Mouse (Mus musculus) cerebellum, postnatal 10 days (tissue): Measurements from ENCODE around the gene Capn10.
A peak's percentile ranks its signal among the peaks of the same experiment; 100 is the strongest.

Source experiments
- DNase-seq, 2 experiments: peaks; one replicate each; pipeline ENCODE4 v3.0.0; 2021; ENCODE audit warnings: mixed read lengths in 2 of 2

Capn10 gene

DNA sequence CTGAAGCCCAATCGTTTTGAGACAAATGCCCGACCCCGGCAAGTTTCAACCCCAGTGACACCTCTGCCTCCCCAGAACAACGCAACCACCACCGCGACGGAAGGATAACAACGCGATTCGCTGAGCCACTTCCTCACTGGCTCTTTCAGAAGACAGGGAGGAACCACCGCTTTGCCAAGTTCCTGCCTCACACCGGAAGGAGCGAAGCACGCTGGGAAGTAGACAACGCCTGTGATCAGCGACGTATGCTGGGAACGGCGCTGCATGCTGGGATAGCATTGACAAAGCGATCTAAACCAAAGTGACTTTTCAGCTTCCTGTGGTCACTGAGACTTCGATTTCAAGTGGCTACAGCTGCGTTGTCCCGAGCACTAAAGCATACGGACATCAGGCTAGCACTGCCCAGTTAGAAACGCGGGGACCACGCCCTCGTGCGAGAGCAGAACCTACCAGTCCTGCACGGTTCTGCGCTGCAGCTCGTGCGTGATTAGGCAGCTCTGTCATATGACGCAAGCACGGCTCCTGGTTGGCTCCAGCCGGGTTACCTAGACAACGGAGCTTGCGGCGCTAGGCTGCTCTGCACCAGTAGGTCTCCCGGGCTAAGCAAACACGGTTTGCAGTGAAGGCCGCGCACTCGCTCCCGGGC, at the start of gene Capn10:
TSS of gene Capn10 (plus strand) at position 195 of the 646 bp plus-strand sequence.
- peak; percentile 95 to 96 for DNase-seq

DNA sequence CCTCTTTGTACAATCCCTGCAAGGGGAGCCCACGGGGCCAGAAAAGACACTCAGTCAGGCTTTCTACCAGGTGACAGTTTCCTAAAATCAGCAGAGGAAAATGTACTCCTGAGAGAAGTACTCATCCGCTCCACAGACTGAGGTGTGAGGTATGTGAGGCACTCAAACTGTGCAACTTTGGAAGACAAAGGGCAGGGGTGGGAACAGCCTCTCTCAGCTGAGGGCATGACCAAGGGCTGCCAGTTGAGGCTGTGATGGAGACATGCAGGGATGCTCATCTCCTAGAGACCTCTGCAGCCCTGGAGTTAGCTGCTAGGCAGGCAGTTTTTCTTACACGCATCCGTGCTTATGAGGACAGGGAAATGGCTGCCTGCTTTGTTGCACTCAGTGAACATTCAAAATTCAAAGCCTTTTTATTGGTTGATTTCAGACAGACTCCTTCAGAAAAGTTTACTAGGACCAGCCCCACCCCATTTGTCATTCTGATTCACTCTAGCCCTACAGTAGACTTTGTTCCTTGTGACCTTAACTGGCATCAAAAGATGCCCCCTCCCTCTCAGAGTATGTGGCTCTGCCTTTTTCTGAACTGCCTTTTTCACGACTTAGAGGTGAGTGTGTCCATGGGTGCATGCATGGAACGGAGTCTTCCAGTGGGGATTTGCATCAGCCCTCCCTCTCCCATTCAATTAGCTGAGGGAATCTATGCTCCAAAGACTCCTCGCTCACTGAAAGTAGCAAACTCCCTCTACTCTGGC, 45.1 kb upstream of the Capn10 start:
- DNase-seq, result no peak

DNA sequence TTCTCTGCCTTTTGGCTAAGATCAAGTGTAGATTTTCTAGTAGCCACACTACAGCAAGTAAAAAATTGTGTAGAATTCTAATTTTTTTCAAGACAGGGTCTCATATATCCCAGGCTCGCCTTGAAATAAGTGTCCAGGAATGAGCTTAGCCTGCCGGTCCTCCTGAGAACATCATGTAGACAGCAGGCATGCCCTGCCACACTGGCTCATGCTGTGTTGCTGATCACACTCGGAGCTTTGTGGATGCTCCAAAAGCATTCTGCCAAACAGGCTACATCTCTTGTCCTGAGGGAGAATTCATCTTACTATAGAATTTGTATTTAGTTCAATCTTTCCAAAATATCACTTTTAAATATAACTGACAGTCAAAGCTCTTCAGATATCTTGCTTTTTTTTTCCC, 41.4 kb upstream of the Capn10 start:
- DNase-seq, result no peak

DNA sequence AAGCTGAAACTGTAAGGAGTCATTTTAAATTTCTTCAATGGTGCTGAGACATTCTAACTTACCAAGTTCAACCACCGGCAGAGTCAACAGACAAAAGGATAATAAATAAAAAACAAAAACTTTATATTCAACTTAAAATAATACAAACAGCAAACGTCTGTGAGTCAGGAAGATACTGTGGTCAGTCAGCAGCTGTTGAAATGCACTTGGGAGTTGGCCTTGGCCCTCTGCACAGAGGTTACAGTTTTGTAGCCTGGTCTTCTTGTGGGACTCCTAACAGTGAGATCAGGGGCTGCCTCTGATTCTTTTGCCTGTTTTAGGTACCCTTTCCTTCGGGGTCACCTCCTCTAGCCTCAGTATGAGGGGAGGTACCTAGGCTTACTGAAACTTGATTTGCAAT, 40.3 kb upstream of the Capn10 start:
- no peak for DNase-seq

DNA sequence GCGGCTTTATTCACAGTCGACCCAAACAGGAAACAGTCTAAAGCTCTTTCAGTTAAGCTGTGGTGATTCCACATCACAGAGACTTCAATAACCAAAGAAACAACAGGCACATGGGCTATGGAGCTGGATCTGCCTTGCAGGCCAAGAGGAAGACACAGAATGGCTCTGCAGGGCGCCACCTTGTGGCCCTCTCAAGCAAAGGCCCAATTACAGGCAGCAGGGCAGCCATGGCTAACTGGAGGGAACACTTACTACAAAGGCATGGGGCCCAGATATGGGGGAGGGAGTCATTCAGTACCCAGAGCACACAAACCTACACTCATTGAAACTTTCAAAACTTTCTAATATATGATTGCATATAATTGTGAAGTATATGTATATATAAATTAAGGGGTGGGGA, 39.1 kb upstream of the Capn10 start:
- peak; percentile 92 for DNase-seq

DNA sequence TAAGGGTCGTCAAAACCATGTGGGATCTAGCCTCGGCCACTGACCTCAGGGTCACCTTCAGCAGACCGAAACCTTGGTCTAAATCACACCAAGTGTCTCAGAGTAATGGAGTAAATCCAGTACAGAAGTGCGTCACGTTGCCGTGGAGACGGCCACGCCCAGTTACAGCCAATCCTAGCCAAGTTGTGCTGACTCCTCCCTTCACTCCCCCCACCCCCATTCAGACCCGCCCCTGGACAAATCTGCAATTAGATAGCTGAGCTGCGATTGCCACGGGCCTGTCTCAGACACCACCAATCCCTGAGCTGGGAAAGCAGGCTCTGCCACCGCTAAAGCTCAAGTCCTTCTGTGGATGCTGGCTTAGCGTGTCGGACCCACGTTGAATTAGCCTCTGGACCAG, 31.4 kb upstream of the Capn10 start, which contains the start of gene Ankmy1:
TSS of gene Ankmy1 (minus strand) at position 121 of the 400 bp plus-strand sequence.
- peak; percentile 58 to 64 for DNase-seq

DNA sequence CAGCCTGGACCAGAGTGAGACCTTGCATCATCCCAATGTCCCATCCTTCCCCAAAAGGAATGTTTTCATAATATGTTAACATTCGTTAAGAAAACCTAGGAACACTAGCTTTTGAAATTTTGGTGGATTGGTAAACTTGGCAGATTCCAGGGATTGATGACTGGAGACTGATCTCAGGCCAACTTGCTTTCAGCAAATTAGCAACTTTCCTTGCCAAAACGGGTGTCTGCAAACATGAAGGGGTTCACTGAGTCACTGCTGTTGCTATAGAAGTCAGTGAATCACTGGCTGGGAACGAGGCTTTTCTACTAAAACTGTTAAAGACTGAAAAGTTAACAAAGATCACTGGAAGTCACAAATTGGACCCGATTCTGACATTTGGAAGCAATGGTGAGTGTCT, 30.5 kb upstream of the Capn10 start:
- DNase-seq, result no peak

DNA sequence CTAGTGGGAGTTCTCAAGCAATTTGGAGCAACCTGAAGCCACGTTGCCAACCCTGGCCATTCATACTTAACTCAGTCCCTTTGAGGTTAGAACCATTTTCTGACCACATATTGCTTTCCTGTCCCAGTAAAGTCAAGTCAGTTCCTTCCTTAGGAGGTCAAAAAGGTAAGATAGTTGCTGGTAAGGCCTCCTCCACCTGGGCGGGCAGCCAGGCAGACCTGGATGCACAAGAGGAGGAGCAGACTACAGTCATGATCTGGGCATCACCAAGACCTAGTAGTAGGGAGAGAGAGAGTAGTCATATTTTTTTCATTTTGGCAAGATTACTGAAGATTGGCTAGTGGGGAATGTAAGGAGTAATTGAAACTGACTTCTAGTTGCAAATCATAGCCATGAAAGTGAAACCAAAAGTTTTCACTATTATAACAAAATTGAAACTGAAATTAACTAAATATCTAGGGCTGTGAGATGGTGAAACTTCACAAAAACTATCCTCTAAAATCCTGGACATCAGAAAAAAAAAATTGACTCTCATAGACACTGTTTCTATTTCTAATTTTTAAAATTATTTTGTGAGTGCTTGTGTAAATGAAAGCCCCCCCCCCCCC, 28.4 kb upstream of the Capn10 start:
- peak in 1 of 2 experiments; percentile 43 for DNase-seq

DNA sequence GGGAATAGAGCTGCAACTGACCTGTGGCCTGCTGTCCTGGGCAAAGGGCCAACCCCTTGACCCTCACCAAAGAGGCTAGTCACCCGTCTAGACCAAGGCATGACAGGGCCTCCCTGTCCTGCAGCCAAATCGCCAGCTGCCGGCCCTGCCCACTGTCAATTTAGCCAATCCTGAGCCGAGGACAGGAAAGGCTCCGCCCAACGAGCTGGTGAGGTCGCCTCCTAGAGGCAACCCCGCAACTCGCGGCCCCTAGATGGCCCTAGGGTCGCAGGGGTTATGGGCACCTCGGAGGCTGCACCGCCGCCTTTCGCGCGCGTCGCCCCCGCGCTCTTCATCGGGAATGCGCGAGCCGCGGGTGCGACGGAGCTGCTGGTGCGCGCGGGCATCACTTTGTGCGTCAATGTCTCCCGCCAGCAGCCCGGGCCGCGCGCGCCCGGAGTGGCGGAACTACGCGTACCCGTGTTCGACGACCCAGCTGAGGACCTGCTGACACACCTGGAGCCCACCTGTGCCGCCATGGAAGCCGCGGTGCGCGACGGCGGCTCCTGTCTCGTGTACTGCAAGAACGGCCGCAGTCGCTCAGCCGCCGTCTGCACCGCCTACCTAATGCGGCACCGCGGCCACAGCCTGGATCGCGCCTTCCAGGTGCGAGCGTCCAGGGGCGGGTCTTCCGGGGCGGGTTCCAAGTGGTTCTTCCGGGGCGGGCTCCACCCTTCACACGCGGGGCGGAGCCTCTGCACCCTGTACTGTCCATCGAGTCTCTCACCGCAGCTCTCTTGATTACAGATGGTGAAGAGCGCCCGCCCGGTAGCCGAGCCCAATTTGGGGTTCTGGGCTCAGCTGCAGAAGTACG, 27.2 kb upstream of the Capn10 start, which contains the start of gene Dusp28:
TSS of gene Dusp28 (plus strand) at position 203 of the 853 bp plus-strand sequence.
- peak; percentile 93 to 94 for DNase-seq

DNA sequence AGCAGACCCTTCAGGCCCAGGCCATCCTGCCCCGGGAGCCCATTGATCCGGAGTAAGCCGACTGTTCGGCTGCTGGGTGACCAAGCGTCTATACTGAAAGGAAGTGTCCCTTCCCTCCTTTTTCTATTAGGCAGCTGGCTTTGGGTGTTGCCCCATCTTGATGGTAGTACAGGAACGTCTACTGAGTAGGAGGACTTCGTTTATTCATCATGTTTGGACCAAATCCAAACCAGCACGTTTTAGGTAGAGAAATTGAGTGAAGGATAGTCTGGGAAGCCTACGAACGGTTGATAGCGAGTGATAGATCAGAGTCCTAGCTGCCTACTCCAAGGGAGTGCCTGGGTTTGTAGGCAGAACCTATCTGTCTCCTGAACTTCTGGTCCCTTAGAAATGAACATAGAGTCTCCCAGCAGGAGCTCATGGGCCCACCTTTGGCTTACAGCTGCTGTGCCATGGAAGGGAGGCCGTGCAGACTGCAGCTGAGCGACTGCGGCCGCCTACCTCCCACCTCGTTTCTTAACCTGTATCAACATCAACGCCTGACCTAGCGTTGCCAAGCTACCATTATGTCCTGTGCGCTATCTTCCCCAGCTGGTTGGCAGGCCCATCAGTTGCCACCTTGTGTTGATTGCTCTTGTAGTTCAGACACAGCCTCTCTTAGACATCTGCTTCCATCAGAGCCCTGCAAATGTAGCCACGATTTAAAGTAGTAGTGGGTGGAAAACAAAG, 26.4 kb upstream of the Capn10 start:
- DNase-seq, result no peak

DNA sequence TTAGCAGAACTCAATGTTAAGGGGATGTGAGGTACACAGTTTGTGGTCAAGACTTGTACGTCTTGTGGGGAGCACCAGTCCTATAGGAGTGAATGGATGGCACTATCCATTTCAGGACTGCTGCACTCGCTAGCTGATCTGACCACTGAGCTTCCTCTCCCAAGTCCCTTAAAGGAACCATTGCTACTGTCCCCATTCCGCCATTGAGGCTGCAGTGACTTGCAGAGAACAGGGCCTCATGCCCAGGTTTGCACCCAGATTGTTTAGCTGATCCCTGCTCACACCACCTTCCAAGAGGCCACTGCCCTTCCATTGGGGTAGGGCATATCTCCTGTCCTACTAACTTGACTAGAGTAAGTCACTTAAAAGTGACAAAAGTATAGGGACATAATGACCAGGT, 25.5 kb upstream of the Capn10 start:
- DNase-seq, result no peak

DNA sequence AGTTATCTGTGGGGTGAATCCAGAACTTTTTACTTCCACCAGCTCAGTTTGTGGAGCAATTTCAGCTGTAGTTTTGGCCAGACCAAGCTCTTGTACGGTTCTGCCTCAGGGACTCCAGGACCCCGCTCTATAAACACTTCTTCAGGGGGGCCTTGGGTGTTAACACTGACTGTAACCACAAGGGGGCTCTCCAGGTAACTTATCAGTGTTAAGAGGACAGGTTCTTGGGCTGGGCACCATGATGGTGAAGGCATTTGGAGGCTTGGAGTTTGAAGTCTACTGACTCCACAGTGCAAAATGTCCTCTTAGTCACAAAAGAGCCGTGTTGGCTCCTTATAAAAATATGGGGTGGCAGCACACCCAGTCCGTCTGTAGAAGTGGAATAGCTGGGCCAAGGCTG, 25.1 kb upstream of the Capn10 start:
- DNase-seq, result peak; percentile 47 to 66

DNA sequence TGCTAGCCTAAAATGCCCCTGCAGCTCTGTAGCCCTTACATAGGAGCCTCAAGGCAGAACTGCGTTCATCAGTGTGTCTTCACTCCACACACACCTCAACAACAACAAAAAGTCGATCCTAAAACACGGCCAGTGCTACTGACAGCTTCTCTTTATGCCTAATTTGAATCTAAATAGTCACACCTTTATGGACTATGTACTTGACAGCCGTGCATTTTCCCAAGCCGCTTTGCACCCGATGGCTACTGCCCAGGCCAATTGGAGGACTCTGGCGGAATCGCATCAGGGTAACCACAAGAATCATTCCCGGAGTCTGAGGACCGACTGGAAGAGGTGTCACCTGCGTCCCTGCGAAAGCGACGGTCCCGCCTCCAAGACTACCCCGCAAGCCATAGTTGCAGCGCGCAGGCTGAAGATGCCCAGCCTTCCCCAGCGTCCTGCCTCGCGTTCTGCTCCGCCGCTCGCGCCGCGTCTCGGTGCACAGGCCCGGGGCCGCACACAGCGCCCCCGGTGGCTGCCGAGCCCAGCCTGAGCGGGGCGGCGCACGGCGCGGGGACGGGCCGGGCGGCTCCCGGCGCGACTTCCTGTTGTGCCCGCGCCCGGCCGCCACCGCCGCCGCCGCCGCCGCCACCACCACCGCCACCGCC, 23.8 kb upstream of the Capn10 start, which contains the start of gene Rnpepl1:
TSS of gene Rnpepl1 (plus strand) at position 545 of the 647 bp plus-strand sequence.
- DNase-seq, result peak; percentile 87 to 89

DNA sequence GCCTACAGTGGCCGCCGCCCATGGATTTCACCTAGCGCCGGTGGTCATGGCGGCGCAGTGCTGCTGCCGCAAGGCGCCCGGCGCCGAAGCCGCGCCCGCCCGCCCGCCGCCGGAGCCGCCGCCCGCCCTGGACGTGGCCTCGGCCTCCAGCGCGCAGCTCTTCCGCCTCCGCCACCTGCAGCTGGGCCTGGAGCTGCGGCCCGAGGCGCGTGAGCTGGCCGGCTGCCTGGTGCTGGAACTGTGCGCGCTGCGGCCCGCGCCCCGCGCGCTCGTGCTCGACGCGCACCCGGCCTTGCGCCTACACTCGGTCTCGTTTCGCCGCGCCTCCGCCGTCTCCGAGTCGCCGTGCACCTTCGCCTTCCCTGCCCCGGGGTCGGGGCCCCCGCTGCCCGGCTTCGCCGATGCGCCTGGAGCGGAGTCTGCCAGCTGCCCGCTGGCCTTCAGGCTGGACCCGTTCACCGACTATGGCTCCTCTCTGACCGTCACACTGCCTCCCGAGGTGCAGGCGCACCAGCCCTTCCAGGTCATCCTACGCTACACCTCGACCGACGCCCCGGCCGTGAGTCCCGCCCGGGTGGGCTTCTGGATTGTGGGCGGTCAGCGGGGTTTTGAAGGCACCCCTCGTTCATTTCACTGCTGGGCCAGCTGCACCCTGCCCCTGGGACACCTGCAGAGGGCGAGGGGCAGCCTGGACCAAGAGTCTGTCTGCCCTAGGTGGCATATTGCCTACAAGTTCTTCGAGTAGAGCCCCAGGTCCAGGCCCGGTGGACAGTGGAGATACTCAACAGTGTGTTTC, 23.1 kb upstream of the Capn10 start:
- peak; percentile 90 to 91 for DNase-seq

DNA sequence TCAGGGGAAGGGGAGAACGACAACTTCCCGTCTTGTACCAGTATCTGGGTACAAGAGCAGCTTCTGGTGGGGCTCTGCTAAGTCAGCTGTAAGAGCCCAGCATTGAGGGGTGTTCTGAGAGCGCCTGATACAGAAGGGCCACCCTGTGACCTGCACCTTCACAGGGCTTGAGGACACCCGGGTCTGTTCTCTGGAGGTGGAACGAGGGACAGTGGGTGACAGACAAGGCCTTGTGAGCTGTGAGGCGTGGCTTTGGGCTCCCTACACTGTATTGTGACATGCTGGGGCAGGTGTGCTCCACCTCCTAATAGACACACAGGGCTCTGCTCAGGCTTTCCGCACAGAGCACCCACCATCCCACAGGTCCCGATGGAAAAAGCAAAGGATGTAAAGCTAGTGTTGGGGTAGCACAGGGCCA, 22.4 kb upstream of the Capn10 start:
- no peak for DNase-seq

DNA sequence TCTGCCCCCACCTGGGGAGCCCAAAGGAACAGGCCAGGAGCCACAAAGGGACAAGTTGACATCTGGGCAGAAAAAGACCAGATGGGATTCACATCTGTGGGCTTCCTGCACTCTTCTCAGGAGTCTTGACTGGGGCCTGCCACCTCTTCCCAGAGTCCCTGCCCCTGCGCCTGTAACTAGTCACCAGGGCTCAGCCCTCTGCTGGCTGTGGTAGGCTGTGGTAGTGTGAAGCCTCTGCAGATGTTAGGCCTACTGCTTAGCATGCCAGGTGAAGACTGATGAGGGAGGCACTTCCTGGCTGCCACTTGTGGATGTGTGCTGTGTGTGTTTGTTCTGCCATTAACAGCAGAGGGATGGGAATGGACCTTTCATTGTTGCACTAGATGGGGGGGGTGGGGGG, 21.9 kb upstream of the Capn10 start:
- no peak for DNase-seq

DNA sequence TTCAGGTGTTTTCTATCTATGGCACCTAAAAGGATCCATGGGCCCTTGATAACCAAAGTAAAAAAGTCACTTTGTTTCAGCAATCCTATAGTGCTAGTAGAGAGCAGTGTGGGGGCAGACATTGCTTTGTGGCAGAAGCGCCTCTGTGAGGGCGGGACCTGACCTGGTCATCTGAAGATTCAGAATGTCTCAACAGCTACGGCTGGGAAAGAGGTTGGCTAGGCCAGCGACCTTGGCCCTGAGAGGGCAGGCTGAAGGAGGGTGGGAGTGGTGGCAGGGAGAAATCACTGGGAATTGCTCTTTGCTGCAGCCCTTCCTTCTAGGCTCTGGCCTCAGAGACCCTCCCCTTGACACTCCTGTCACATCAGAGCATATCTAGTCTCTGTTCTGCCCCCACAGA, 19.9 kb upstream of the Capn10 start:
- no peak for DNase-seq

DNA sequence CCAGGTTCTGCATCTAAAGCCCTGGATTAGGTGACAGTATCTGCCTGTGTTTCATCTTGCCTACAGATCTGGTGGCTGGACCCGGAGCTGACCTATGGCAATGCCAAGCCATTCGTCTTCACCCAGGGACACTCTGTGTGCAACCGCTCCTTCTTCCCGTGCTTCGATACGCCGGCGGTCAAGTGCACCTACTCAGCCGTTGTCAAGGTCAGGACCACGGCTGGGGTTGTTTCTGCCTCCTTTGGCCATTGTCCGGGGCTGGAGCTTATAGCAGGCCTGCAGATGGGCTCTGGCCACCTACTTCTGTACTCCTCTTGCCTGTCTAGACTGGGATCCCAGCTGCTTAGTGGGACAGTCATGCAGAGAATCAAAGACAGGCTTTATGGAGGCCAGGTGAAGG, 19.2 kb upstream of the Capn10 start:
- no peak for DNase-seq

DNA sequence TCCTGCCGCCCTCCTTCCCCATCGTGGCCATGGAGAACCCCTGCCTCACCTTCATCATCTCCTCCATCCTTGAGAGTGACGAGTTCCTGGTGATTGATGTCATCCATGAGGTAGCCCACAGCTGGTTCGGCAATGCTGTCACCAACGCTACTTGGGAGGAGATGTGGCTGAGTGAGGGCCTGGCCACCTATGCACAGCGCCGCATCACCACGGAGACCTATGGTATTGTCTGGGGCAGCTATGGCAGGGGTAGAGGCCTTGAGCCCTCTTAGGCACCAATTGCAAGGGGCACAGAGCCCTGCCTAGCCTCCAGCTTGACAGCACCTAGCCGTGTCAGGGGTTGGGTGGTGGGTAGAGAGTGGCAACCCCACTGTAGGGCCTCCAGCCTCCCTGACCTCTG, 17.5 kb upstream of the Capn10 start:
- no peak for DNase-seq

DNA sequence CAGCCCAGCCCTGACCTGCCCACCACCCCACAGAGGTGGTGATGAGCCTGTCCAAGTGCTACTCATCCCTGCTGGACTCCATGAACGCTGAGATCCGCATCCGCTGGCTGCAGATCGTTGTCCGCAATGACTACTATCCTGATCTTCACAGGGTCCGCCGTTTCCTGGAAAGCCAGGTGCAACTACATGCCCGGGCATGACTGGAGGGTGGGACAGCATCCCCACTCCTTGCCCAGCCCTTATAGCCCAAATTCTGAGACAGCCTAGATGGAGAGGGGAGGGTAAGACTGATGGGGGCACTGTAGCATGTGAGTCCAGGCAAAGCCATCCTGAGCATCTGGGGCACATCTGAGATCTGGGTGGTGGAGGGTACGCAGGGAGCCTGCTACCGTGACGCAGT, 15.0 kb upstream of the Capn10 start:
- DNase-seq, result no peak

DNA sequence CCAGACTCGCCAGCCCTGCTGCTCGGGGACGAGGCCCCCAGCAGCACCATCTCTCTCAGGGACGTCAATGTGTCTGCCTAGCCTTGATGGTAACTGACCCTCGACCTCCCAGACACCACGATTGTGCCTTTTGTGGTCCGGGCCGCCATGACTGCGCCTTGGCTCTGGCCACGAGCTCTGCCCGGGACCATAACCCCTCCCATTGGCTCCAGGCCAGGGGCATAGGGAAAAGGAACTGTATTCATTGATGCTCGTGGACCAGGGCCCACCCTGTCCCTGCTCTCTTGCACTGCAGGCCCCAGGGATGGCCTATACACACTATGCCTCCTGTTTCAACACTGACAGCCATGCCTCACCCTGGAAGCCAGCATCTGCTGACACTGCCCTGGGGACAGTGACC, 14.4 kb upstream of the Capn10 start:
- DNase-seq, result peak; percentile 53 to 56
